Comparison of ENCODE assay signal across 19 mouse cellular contexts in the genomic region with DNA sequence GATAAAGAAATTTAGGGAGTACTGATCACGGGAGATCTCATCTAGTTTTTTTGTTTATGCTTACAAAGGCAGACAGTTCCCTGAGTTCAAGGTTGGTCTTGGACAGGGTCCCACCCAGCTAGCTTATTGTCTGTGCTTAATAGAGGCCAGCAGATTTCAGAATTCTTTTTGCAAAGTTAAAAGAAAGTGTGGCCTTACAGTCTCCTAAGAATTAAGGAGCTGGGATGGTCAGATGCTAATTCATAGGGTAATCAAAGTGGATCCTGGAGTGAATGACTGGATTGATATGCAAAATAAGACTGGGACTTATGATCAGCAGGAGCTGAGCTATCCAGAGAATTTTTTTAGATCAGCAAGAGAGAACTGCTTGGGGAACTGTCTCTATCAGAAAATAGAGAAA.
DNase-seq lines count a peak whose midpoint lies in the region.
"Had no signal": no experiment of that assay in that cellular context is flagged by ENCODE, and none has a peak within 500 bp of the region (broad histone marks: within the 10 kb centered on the region; RNA-seq: fewer than 3 reads in every experiment).

No protein-coding gene starts in this region.

- intact Hi-C loops in gastrocnemius, postnatal 14 days (cut with DNase I; ENCODE audit: low total_unique reads) = no loop called here

- peak; percentile 51 for DNase-seq in ES-CJ7 (ENCODE audit: low read depth, low spot score)
- DNase-seq in R1 (ENCODE audit: low read depth, low spot score) = peak; percentile 81
- peak; percentile 45 for DNase-seq in ZHBTc4 (ENCODE audit: low read depth, low spot score)
- no peak for DNase-seq in adrenal gland, postnatal 14 days
- DNase-seq in gastrocnemius, postnatal 14 days = no peak
- no peak for DNase-seq in left cerebral cortex, adult 8-10 months (ENCODE audit: low spot score in 2 of 2)
- DNase-seq: adrenal gland, adult 2 months; adrenal gland, adult 8-10 months; adrenal gland, postnatal 10 days; adrenal gland, postnatal 25 days; adrenal gland, postnatal 36 days; B cell, adult 2 months; cerebellum, adult 11 months; cerebellum, adult 11-12 months; cerebellum, adult 18-20 months; cerebellum, adult 2 months; cerebellum, adult 8-10 months; cerebellum, adult 9-10 months; cerebellum, adult 9-11 months had no signal

Comparison
In these comparisons a context has a peak if more than half of its experiments do, and no peak if none do; other contexts are left out.
1. DNase-seq: peak in ES-CJ7 (single experiment), R1 (single experiment) and ZHBTc4 (single experiment); none in adrenal gland, postnatal 14 days (single experiment), gastrocnemius, postnatal 14 days (single experiment) and left cerebral cortex, adult 8-10 months (0 of 2).